ENCODE assay signal across 24 mouse cellular contexts in the genomic region with DNA sequence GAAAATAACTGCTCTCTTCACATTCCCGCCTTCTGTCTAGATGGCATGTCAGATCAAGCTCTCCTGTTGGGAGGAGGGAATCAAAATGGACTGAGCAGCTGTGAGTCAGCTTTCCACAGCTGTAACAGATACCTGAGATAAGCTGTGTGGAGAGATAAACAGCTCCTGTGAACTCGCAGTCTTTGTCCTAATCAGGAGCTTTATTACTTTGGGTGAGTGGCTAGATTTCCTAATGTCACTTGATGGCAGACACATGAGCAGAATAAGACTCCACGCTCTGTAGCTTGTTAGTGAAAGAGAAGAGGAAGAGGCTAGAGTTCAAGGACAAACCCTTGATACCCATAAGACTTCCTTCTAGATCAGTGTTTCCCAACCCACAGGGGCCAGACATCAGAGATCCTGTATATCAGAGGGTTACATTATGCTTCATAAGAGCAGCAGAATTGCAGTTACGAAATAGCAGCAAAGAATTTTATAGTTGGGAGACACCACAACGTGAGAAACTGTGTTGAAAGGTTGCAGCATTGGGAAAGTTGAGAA.
DNase-seq lines count a peak whose midpoint lies in the region; ATAC-seq lines count a peak whose summit lies in the region.
"Had no signal": no experiment of that assay in that cellular context is flagged by ENCODE, and none has a peak within 500 bp of the region (broad histone marks: within the 10 kb centered on the region; RNA-seq: fewer than 3 reads in every experiment).

No protein-coding gene starts in this region.

- peak; percentile 69 for DNase-seq in 416B (ENCODE audit: low read depth)
- peak; percentile 19 for DNase-seq in fibroblast of lung, adult 2 months (ENCODE audit: low read depth)
- DNase-seq in thymus, adult 18-20 months, result no peak
- DNase-seq in cerebellum, postnatal 10 days, result no peak
- DNase-seq: adrenal gland, adult 8-10 months; adrenal gland, postnatal 25 days; cerebellum, adult 11-12 months; cerebellum, adult 8-10 months; cerebellum, postnatal 14 days; gastrocnemius, postnatal 10 days; gastrocnemius, postnatal 36 days; heart, adult 18-20 months; heart, postnatal 10 days; heart, postnatal 4 days had no signal

- no peaks in the 10 kb centered on the region for H3K36me3 ChIP-seq in intestine, embryonic 16.5 days (ENCODE audit: control insufficient read depth, insufficient read depth, low read length)
- no peaks in the 10 kb centered on the region for H3K36me3 ChIP-seq in forebrain, embryonic 13.5 days (ENCODE audit: poor library complexity, severe bottlenecking)
- H3K36me3 ChIP-seq: embryonic facial prominence, embryonic 12.5 days; embryonic facial prominence, embryonic 15.5 days; forebrain, embryonic 12.5 days; heart, embryonic 12.5 days; heart, embryonic 15.5 days had no signal

- 57% methylated on average over 5 of the region's 5 CpGs for WGBS in intestine, embryonic 16.5 days
- WGBS in forebrain, embryonic 13.5 days, result 86% methylated on average over 5 of the region's 5 CpGs

- no peaks in the 10 kb centered on the region for H3K27me3 ChIP-seq in intestine, embryonic 16.5 days (replicated peaks; ENCODE audit: control insufficient read depth, insufficient read depth, low read length)
- no peaks in the 10 kb centered on the region for H3K27me3 ChIP-seq in forebrain, embryonic 13.5 days
- H3K27me3 ChIP-seq: embryonic facial prominence, embryonic 12.5 days; embryonic facial prominence, embryonic 15.5 days; forebrain, embryonic 12.5 days; heart, embryonic 12.5 days; heart, embryonic 15.5 days had no signal

- H3K27ac ChIP-seq in intestine, embryonic 16.5 days (ENCODE audit: low read length), result no peak overlapping the region
- H3K27ac ChIP-seq in forebrain, embryonic 13.5 days, result no peak overlapping the region
- H3K27ac ChIP-seq: embryonic facial prominence, embryonic 12.5 days; embryonic facial prominence, embryonic 15.5 days; forebrain, embryonic 12.5 days; heart, embryonic 15.5 days; hindbrain, embryonic 14.5 days had no signal

- no peak overlapping the region for H3K9ac ChIP-seq in intestine, embryonic 16.5 days (ENCODE audit: low read depth, low read length)
- H3K9ac ChIP-seq in forebrain, embryonic 13.5 days, result no peak overlapping the region
- H3K9ac ChIP-seq: embryonic facial prominence, embryonic 12.5 days; embryonic facial prominence, embryonic 15.5 days; forebrain, embryonic 12.5 days; heart, embryonic 12.5 days; heart, embryonic 15.5 days; hindbrain, embryonic 14.5 days had no signal

- no peaks in the 10 kb centered on the region for H3K9me3 ChIP-seq in intestine, embryonic 16.5 days (ENCODE audit: control insufficient read depth, low read length)
- no peaks in the 10 kb centered on the region for H3K9me3 ChIP-seq in forebrain, embryonic 13.5 days (replicated peaks)
- H3K9me3 ChIP-seq: embryonic facial prominence, embryonic 12.5 days; embryonic facial prominence, embryonic 15.5 days; forebrain, embryonic 12.5 days; heart, embryonic 12.5 days; heart, embryonic 15.5 days had no signal

- no peak overlapping the region for H3K4me3 ChIP-seq in intestine, embryonic 16.5 days (ENCODE audit: low read length)
- H3K4me3 ChIP-seq in forebrain, embryonic 13.5 days, result no peak overlapping the region
- H3K4me3 ChIP-seq: embryonic facial prominence, embryonic 12.5 days; embryonic facial prominence, embryonic 15.5 days; forebrain, embryonic 12.5 days; heart, embryonic 12.5 days; heart, embryonic 15.5 days had no signal

- H3K4me2 ChIP-seq in intestine, embryonic 16.5 days (ENCODE audit: low read depth, low read length), result no peak overlapping the region
- H3K4me2 ChIP-seq in forebrain, embryonic 13.5 days, result no peak overlapping the region
- H3K4me2 ChIP-seq: embryonic facial prominence, embryonic 12.5 days; embryonic facial prominence, embryonic 15.5 days; forebrain, embryonic 12.5 days; heart, embryonic 12.5 days; heart, embryonic 15.5 days; hindbrain, embryonic 14.5 days had no signal

- peak; percentile 98 for ATAC-seq in intestine, embryonic 16.5 days
- no peak for ATAC-seq in forebrain, embryonic 13.5 days
- ATAC-seq: activated CD4-positive, CD25-positive, alpha-beta regulatory T cell, adult 4 months; forebrain, embryonic 16.5 days had no signal

- H3K4me1 ChIP-seq in intestine, embryonic 16.5 days (ENCODE audit: control insufficient read depth, insufficient read depth, low read length), result peaks cover 4% of the 10 kb centered on the region; the same call in 1 of the 2 replicates
- no peaks in the 10 kb centered on the region for H3K4me1 ChIP-seq in forebrain, embryonic 13.5 days
- H3K4me1 ChIP-seq: embryonic facial prominence, embryonic 12.5 days; embryonic facial prominence, embryonic 15.5 days; forebrain, embryonic 12.5 days; heart, embryonic 12.5 days; heart, embryonic 15.5 days had no signal

Comparison
In these comparisons a context has a peak if more than half of its experiments do, and no peak if none do; other contexts are left out.
1. DNase-seq: peak in 416B (single experiment) and fibroblast of lung, adult 2 months (single experiment); none in thymus, adult 18-20 months (0 of 2) and cerebellum, postnatal 10 days (0 of 2).